Mouse (Mus musculus) liver, embryonic 14.5 days (tissue): Measurements from ENCODE around the gene Mybpc2.

Experiments used
- CTCF ChIP-seq: IDR thresholded peaks from 2 replicates; pipeline ENCODE4 v1.5.1; 2016; ENCODE audit warnings: antibody characterized with exemption, low read depth, control low read depth
- EP300 ChIP-seq: IDR thresholded peaks from 2 replicates; pipeline ENCODE4 v1.6.1; 2016; ENCODE audit warnings: antibody characterized with exemption, low read depth

- TF ChIP-seq EP300, result no peak
- peak; percentile 69 for TF ChIP-seq CTCF
Measured at GRCm38 (mm10) chr7:44462218-44463055, 62.0 kb downstream of the Mybpc2 start.
